Mouse (Mus musculus): Measurements from ENCODE around the gene Kcnab2. TPM values are rescaled to one million over a fixed set of nuclear protein-coding genes. Genes with fewer than 3 reads are reported as not detected.

The Kcnab2 gene
- polyA plus RNA-seq, 1 experiment from 2014 or later, result 182 TPM

DNA sequence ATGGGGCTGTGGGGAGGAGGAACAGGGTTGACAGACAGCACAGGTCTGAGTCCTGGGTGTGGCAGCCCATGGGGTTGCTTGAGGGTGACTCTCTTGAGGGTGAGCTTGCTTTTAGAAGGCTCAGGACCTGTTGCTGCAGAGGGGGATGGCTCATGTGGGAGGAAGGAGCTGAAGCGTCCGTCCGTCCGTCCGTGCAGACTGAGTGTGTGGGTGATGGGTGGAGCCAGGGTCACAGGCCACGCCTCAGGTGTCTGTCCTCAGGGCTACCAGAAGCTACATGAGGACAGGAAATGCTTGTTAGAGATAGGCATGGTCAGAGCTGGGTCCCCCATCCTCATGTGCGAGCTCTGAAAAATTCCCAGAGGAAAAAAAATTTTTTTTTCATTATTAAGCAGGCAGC is 133.0 kb downstream of the Kcnab2 start:
- Histone ChIP-seq H3K4me3 (ENCODE audit: inconsistent target) (no peak overlapping the region), H3K27ac (no peak overlapping the region), H3K36me3 (ENCODE audit: inconsistent target) (no peaks in the 10 kb centered on the region), H3K79me2 (ENCODE audit: inconsistent target) (no peaks in the 10 kb centered on the region)
- WGBS (ENCODE audit: missing documents), result 33% methylated on average over 7 of the region's 7 CpGs

DNA sequence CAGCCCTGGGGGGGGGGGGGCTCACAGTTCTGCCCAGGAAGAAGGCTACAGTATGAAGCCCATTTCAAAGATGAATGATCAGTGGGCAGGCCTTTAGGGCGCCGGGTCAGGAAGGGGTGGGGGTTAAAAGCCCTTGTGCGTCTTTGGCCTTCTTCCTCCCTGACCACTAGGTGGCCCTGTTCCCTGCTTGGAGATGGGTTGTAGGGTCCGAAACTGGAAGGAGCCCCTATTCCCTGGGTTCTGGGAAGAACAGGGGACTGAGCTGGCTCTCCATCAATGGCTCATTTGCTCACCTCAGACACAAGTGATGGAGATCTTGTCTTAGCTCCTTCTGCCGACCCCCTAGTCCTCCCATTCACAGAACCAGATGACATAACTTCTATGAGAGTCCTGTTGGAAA is 134.4 kb downstream of the Kcnab2 start:
- Histone ChIP-seq H3K27ac (no peak overlapping the region), H3K4me3 (ENCODE audit: inconsistent target) (no peak overlapping the region), H3K36me3 (ENCODE audit: inconsistent target) (no peaks in the 10 kb centered on the region), H3K79me2 (ENCODE audit: inconsistent target) (no peaks in the 10 kb centered on the region)
- 5% methylated on average over 5 of the region's 5 CpGs for WGBS (ENCODE audit: missing documents)

Other genes with a start within 250 kb of the Kcnab2 start
- not detected in 3 replicates for gene Gpr153, start 203.6 kb downstream of the Kcnab2 start, polyA plus RNA-seq (2018)
- gene Hes3, start 186.2 kb downstream of the Kcnab2 start, polyA plus RNA-seq (2018), result not detected in 3 replicates
- 7.9 to 19.2 TPM (median 17.9 TPM) in 3 replicates for gene Icmt, start 180.6 kb downstream of the Kcnab2 start, polyA plus RNA-seq (2018)
- not detected in 3 replicates for gene Rnf207, start 158.9 kb downstream of the Kcnab2 start, polyA plus RNA-seq (2018)
- 548 to 903 TPM (median 773 TPM) in 3 replicates for gene Rpl22, start 152.1 kb downstream of the Kcnab2 start, polyA plus RNA-seq (2018)
- gene Chd5, start 139.2 kb downstream of the Kcnab2 start, polyA plus RNA-seq (2018), result 0.03 to 0.06 TPM (median 0.06 TPM) in 3 replicates
- gene Nphp4, start 1.2 kb downstream of the Kcnab2 start, polyA plus RNA-seq (2018), result 0.18 to 0.72 TPM (median 0.33 TPM) in 3 replicates

Data from macrophage (primary cell).